Mouse (Mus musculus): ENCODE results near the gene Eif4g3.

Eif4g3 gene

DNA sequence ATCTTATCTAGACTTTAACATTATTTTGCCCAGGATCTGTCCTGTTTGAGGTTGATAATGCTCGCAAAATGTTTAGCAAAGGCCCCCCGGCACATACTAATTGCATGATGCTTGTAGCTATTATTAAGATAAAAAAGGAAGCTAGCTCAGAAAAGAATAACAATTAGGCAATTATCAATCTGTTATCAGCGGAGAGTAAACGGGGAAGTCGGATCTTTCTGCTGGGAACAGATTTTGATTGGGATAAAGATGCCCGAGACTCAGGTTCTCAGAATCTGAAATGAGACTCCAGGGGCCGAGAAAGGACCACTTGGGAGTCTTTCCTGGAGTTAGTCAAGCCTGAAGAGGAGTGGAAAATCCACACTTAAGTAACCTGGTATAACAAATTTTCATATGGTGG is 1.6 kb upstream of the Eif4g3 start:
- DNase-seq = no peak

DNA sequence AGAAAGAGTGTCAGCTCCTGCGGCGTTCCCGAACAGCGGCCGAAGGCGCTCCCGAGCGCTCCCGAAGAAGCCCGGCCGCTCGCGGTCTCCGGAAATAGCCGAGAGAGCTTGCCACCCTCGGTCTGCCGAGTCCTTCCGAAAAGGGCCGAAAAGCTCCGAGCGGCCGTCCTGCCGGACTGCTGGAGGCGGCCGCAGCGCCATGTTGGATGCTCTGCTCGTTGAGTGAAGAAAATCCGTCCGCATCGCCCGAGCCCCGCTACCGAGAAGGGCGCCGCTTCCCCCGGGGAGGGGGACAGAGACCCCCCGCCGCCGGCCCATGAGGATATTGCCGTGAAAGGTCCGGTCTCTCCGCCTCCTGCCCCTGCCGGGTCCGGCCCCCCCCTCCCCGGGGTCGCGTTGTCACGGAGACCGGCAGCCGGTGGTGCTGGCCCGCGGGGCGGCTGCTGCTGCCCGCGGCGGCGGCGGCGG is 503 bp downstream of the Eif4g3 start:
- DNase-seq = peak; percentile 100

DNA sequence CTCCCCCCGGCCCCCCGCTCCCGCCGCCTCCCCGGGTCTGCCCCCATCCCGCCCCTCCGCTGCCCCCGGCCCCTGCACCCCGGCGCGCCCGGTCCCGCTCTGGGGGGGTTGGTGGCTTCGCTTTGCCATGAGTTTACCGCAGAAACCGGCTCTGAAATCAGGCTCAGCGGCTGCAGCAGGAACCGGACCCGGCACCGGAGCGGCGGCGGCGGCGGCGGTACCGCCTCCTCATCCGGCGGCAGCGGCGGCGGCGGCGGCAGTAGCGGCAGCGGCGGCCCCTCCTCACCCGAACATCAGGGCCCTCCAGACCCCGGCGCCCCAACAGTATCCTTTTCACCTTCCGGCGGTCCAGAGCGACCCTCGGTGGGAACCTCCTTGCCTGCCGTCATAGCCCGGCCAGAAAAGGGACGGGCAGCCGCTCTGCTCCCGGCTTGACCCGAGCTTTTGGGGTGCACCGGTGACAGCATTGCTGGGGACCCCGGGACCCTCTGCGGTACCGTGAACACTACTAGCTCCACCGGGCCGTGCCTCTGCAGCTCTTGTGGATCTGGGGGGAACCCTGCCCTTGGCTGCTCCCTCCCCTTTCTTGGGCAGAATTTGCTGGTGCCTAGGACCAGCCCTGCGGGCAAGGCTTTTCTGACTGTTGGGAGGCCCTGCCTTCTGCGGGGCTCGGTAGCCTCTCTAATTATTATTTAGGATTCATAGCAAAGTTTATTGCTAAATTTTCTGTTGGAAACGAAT is 1.2 kb downstream of the Eif4g3 start:
- DNase-seq = peak; percentile 51

DNA sequence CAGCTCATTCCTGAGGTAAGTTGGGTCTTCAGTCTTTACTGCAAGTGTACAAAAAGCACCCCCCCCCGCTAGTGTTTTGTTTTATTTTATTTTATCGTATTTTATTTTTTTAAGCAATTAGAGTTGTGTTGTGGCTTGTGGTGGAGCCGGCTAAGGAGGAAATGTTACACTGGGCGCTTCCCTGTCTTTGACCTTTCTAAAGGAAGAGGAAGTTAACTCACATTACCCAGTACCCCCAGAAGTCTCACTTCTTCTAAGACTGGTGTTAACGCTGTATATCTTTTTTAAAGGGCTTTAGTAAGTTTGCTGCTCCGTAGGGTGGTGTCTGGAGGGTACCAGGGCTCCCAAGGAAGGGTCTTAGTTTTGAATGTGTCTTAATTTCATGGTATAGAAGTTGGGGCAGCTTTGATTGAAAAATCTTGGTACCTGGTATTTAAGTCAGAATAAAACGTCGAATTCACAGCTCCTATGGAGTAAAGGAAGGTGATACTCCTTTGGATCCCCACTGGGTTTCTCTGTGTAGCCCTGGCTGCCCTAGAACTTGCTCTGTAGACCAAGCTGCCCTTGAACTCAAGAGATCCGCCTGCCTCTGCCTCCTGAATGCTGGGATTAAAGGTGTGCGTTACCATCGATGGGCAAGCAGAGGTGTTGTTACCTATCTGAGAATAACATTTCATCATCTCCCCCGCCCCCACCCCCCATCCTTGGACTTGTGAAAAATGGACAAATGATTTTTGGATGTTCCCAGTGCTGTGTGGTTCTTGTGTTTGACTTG is 1.9 kb downstream of the Eif4g3 start:
- no peak for DNase-seq

DNA sequence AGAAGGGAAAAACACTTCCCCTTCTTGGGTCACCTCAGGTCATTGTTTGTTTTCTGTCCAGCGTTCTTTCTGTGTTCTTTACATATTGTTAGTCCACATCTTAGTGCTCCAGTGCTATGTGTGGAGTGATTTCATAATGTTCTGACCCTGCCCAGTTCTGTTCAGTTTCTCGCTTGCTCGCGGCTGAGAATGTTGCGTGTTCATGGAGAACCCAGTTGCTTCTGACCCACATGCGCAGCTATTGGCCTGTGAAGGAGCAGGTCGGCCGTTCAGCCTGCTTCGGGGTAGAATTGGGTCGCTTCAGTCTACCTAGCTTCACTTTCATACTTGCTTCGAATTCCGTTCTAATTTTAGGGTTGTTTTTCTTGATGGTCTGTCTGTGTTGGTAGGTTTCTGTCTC is 2.6 kb downstream of the Eif4g3 start:
- peak; percentile 47 for DNase-seq

DNA sequence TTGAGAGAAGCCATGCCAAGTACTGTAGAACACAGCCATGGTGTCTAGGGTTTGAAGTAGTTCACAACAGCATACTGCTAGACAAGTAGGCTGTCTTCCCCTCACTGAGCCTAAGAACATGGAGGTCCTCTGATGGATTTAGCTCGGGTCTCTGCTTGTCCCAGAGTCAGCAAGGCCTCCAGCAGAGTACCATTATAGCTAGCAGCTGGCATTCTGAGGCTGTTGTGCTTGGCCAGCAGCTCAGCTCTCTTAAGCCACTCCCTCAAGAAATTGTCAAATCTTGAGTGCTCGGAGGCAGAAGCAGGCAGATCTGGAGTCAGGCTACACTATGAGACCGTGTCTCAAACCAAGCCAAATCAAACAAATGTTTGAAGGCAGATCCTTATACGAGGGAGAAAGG is 5.4 kb downstream of the Eif4g3 start:
- no peak for DNase-seq

DNA sequence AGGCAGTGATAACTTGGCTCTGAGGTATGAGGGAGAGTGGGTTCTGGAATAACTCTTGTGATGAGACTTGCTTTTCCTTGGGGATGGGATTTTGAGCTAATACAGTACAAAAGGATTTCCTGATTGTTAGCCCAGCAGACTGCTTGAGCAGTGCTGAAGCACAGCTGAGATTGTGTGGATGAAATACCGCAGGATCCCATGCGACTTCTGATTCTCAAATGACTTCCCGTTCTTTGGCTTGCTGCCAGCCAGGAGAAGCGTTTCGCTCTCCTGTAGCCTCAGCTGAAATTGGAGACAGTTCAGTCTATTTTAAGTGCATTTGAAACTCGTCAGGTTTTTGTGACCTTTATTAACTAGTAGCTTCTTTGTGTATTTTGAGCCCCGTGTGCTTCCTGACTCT is 7.9 kb downstream of the Eif4g3 start:
- peak; percentile 35 for DNase-seq

DNA sequence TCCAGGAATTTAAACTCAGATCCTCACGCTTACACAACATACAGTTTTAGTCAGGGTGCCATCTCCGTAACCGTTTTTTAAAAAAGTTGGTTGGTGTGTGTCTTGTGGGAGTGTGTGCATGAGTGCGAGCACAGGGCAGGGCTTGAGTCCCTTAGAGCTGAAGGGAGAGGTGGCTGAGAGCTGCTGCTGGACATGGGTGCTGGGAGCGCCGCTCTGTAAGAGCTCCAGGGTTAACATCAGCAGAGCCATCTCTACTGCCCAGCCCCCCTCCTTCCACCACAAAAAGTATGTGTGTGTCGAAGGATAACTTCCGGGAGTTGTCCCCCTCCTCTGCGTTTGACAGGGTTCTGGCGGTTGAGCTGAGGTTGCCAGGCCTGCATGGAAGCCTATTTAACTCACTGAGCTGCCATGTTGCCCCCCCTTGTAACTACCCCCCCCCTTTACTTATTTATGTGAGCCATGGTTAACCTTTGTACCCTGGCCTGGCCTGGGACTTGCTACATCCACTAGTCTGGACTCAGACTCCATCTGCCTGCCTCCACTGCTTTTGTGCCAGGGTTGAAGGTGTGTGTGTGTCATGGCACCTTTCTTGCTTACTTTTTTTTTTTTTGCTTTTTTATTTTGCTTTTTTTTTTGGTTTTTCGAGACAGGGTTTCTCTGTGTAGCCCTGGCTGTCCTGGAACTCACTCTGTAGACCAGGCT is 11.2 kb downstream of the Eif4g3 start:
- DNase-seq = peak; percentile 48

DNA sequence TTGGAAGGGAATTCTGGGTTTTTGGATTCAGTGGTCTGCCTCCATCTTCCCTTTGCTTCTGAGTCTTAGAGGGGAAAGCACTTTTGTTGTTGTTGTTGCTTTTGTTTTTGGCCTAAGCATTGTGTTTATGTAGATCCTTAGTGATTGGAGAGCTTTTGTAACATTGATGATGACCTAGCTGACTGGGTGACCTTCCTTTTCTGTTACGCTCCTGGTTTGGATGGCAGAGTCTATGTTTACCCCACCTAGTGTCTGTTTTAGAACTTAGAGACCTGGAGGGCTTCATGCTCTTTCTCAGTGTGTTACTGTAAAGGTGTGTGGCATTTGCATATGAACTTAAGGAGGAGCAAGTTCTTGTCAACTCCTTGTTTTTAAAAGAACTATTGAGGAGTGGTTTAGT is 13.0 kb downstream of the Eif4g3 start:
- DNase-seq = no peak

DNA sequence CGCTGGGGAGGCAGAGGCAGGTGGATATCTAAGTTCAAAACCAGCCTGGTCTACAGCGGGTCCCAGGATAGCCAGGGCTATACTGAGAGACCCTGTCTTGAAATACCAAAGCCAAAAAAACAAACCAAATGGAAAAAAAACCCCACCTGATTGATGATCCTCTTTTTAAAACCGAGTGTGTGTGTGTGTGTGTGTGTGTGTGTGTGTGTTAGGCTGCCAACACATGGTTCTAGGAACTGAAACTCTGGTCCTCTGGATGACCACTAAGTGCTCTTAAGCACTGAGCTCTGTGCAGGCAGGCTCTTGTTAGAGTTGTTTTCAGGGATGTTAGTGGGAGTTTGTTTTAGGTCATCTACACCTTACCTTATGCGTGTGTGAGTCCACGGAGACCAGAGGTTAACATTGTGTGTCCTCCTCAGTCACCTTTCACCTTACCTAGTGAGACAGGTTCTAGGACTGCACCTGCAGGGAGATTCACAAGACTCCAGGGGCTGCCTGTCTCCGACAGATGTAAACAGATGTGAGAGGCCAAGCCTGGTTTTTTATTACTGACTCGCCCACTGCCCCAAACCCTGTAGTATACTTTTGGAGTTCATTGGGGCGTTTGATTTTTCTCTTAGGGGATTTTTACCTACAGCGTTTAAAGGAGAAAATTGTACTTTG is 14.3 kb downstream of the Eif4g3 start:
- no peak for DNase-seq

DNA sequence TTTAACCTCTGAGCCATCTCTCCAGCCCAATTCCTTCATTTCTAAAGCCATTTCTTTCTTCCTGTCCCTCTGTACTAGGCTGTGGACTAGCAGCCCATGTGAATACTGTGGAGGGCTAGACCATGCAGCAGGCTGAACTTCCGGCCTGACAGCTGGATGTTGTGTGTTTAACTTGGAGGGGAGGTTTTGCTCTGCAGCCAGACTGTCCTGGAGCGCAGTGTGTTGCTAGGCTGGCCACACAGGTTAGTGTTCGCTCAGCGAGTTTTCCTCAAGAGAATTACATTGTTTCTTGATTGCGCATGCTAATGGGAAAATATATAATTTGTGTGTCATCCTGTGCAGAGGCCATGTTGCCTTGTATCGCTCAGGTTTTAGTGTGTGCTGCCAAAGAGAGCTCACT is 15.8 kb downstream of the Eif4g3 start:
- no peak for DNase-seq

DNA sequence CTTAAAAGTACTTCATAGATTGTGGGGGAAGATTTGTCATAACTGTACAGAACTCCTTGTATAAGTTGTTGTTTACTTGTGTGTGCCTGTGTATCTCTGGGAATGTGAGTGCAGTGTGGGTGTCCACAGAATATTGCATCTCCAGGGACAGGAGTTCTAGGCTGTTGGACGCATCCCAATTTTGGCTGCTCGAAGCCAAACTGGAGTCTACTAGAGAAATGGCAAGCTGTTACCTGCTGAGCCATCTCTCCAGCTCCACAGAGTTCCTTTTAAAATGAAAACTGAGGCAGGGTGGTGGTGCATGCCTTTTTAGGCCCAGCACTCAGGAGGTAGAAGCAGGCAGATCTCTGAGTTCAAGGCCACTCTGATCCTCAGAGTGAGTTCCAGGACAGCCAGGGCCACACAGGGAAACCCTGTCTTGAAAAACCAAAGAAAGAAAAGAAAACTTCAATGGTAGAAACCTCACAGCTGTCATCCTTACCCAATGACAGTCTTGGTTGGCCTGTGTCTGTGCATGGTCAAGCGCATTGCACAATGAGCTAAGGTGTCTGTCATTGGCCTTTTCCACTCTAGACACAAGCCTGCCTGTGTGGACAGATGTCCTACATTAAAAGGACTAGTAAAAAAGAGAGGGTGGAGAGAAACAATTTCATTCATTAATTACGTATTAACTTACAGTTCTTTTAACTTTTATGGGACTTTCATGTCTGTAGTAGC is 17.1 kb downstream of the Eif4g3 start:
- no peak for DNase-seq

DNA sequence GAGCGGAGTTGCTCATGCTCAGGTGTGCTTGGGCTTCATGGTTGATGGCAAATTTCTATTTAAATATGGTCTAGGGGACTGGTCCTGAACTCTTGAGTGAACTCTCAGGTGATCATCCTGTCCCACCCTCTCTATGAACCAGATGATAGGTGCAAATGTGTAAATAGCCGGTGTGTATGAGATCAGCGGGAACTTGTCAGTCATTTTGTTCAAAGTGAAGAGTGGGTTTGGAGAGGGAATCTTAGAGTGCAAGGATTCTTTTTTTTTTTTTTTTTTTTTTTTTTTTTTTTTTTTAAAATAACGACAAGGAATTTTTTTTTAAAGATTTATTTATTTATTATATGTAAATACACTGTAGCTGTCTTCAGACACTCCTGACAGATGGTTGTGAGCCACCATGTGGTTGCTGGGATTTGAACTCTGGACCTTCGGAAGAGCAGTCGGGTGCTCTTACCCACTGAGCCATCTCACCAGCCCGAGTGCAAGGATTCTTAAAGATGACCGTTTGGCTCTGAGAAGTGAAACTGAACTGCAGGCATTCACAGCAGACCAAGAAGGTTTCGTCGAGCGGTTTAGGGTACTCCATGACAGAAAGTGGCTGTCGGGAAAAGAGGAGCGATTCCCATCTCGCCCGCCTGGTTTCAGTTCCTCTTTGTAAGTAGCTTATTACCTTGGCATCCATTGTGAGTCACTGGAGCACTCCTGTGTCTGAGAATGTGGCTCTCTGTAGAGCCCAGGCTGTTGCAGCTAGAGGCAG is 21.1 kb downstream of the Eif4g3 start:
- DNase-seq = no peak

DNA sequence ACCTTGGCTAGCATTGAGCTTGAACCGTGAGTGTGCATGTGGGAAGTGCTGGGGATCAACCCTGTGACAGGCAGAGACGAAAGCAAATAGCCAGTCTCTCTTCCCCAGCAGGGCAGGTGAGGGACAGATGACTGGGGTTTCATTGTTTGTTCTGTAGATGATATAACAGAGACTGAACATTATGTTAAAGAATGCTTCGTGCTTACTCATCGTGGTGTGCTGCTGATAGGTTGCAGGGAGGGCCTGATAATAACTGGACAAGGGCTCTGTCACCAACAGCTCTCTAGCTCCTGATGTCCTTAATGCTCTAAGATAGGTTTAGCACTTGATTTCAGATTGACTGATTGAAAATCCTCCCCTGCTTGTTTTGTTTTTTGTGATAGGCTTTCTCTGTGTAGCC is 23.1 kb downstream of the Eif4g3 start:
- DNase-seq = no peak

DNA sequence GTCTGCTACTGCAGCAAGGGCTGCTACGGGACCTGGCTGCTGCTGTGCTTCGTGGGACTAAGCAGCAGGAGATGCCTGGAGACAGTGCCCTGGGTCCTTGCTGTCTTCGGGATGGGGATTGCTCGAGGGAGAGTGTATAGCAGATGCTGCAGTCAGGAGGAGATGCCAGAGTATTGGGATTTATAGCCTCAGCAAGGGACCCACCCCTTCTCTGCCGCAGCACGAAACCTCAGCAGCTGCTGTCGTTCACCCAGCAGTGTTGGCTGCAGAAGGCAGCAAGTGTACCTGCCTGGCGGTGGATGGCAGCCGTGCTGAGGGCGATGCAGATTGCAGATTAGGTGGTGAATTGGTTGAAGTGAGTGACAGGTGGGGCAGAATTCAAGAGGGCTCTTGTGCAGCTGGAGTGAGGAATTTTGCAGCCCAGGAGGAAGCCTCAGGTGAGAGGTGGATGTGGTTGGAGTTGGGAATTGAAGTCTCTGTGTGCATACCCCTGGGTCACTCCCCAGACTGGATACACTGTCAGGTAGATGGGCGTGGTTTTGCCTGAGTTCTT is 24.3 kb downstream of the Eif4g3 start:
- DNase-seq = no peak

DNA sequence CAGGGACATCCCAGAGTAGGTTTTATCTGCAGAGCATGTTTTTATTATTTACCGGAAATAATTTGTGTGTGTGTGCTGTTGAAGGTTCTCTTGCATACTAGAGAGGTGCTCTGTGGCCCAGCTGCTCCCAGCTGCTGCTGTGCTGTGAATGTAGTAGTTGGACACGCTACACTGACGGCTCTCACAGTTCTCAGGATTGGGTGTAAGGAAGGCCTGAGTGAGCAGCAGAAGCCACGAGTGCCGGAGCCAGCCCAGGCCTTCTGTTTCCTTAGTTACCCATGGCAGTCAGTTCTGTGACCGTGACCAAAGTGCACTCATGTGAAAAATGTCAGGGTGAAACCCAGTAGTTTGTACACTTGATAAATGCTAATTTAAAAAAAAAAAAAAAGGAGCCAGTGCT is 25.2 kb downstream of the Eif4g3 start:
- DNase-seq = peak; percentile 46

DNA sequence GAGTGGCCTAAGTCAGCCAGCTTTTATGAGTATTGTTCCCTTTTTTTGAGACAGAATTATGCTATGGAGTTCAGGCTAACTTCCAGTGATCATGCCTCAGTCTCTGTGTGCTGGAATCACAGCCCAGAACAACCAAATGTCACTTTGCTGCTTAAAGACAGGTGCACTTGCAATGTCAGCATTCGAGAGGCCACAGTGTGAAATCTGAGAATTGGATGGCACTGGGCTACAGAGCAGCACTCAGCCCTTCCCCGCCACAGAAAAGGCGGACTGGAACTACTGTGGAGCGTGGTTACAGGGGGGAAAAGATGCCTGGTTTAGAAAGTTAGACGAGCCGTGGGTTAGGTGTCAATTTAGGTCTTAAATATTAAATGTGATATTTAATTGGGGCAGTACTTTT is 27.4 kb downstream of the Eif4g3 start:
- no peak for DNase-seq

DNA sequence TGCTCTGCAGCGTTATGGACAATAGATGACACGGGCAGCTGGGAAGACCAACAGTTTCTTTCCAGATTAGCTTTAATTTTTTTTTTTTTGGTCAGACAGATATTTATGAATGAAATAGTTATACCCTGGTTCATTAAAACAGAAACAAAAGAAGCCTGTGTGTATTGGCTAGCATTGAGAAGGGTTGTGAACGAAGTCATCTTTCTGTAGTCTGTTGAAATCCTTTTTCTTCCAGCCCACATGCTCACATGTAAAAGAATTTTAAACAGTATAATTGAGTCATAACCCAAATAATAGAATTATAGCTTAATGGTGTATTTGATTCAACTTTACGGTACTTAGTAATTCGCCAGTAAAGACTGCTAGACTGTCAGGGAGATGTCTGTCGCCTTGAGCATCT is 28.8 kb downstream of the Eif4g3 start:
- no peak for DNase-seq

DNA sequence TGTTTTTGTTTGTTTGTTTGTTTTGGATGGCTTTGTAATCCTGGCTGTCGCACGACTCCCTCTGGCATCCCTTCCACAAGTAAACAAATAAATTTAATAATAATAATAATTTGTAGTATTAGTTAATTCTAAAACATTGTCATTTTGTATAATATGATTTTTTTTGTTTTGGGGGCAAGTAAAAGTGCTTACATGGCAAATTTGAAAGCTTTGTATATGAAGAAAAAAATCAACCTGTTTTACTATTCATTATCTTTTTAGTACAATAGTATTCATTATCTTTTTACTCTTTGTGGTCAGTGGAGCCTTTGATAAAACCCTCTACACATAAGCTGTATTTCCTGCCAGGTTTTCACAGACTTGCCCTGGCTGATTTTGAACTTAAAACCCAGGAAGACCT is 29.9 kb downstream of the Eif4g3 start:
- no peak for DNase-seq

DNA sequence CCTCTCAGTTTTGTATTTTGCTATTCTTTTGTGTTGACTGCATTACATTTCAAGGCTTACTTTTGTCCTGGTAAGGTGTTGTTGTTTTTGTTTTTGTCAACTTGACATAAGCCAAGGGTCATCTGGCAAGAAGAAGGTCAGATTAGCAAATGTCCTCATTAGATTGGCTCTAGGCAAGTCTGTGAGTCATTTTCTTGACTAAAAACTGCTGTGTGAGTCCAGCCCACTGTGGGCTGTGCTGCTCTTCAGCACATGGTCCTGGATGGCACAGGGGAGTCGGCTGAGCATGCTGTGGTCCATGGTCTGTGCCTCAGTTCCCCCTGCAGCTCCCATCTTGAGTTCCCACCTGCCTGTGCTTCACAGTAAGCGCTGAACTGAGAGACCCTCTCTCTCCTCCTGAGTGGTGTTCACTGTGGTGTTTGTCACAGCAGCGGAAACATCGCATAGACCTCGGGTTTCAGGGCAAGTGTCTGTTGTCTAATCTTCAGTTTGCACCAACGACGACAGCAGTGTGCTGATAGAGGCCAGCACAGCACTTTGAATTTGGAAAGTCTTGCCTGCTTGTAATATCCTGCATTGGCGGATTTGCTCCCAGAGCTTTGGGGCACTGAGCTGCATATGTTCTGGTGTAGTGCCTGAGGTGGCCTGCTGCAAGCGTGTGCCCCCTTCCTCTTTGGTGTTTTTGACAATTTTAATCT is 30.7 kb downstream of the Eif4g3 start:
- DNase-seq = no peak

DNA sequence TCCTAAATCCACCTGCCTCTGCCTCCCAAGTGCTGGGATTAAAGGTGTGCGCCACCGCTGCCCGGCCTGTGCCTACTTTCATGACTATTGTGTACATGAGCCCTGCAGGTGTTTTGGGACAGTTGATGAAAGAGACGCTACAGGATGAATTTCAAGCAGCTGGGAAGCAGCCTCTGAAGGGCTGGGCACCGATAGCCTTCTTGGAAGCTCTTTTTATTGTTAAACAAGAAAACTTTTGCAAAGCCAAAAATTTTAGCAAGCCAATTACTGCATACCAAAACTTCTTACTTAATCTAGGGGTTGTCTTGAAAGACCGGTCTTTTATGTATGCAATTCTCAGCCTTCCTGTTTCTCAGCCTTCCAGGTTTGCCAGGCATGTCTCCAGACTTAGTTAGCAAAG is 36.3 kb downstream of the Eif4g3 start:
- no peak for DNase-seq

Measured in lung, postnatal 10 days (tissue).